Mouse (Mus musculus): ENCODE results near the gene Myo1d. TPM values are rescaled to one million over a fixed set of nuclear protein-coding genes. Genes with fewer than 3 reads are reported as not detected.

The Myo1d gene
- total RNA-seq, 4 experiments from 2014 or later, result 8.2 to 11.1 (median 10.2) TPM

DNA sequence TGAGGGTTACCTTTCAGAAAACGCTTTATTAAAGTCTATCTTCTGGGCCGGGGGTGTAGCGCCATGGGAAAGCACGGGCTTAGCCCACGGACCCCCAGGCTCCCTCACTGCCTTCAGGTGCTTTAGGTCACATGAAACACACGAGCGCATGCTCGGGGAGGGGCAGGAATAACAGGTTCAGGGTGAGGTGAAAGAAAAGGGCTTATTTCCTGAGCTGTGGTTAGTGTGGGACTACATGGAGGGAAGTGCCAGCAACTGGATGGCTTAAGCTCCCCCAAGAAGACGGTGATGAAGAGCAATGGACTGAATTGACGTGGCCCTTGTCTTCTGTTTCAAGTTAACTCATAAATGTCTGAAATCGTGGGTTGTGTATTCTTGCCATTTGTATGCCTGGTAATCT lies 226.8 kb downstream of the Myo1d start:
- no peak for DNase-seq (ENCODE audit: low spot score in 2 of 2)

DNA sequence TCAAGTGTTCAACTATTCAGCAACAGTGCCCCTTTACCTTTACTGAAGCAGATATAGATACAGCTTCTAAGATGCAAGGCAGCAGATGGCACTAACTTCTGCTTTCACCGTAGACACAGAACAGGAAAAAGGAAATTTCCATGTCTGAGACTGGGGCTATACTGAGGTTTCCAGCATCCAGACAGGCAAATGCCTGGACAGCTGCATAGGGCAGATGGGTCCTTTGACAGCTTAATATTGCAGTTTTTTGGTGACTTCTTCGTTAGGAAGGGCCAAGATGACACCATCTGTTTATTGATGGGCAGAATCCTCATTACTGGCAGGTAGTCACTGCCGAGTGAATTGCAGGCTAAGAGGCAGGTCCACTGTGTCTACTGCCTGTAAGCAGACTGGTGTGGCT lies 228.2 kb downstream of the Myo1d start:
- peak in 1 of 2 experiments; percentile 58 for DNase-seq (ENCODE audit: low spot score in 2 of 2)

DNA sequence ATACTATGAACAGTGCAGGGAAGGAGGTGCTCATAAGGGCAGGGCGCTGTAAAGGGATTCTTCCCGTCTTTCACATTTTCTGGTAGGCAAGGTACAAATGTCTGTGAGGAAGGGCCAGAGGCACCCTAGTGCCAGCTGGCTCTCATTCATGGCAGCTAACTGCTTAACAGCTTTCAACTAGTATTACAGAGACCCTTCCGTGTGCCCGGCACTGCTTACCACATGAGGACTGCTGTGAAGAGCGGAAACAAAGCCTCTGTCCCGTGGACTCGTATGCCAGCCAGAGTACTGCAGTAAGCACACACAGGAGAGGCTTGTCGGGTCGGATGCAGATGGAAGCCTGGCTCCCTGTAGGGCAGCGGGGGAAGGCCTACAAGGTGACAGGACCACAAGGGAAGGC lies 229.6 kb downstream of the Myo1d start:
- DNase-seq (ENCODE audit: low spot score in 2 of 2), result no peak

DNA sequence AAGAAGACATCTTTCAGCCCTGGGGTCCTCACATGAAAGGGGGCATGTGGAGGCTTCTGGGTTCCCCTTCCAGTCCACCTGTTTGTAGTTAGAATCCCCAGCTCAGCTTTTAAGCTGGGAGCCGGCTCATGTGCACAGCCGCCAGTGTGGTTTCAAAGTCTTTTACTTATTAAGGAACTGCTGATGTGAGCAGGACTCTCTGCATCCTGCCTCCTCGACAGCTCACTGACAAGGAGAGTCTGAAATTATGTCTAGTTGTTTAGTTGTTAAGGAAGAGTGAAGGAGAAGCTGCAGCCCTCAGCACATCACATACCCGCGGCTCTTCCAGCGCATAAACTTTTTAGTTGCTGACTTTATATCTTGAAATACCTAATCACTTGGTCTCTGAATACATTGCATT lies 230.0 kb downstream of the Myo1d start:
- no peak for DNase-seq (ENCODE audit: low spot score in 2 of 2)

DNA sequence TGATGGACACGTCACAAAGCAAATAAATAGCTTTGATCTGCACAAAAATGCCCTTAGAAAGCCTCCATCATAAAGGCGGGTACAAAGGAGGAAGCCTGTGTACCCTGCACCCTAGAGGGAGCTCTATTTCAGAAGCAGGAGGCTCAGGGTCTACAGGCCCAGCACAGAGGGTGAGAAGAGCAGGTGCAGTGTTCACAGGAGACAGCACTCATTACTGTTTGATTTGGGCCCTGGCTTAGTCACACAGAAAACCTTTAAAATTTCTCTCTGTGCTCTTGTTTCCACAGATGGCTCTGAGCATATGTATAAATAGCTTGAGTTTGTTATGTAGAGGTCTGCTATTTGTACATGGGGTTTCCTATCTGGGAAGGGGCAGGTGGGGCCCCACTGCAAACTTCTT lies 233.6 kb downstream of the Myo1d start:
- DNase-seq (ENCODE audit: low spot score in 2 of 2), result no peak

DNA sequence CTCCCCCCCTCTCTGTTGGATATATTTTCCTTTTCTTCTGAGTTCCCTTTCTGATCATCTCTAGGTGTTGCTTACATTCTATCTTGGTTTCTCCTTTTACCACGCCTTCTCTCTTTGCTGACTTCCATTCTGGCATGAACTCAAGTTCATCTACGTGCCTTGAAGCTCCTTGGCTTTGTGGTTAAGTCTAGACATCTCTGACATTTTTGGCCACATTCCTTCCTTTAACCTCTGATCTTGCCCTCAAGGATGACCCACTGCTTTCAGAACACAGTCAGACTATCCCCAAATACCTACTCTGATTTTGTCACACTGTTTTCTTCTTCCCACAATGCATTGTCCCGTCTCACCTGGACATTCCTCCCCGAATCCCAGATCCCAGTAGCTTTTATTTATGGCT lies 240.8 kb downstream of the Myo1d start:
- DNase-seq (ENCODE audit: low spot score in 2 of 2), result no peak

DNA sequence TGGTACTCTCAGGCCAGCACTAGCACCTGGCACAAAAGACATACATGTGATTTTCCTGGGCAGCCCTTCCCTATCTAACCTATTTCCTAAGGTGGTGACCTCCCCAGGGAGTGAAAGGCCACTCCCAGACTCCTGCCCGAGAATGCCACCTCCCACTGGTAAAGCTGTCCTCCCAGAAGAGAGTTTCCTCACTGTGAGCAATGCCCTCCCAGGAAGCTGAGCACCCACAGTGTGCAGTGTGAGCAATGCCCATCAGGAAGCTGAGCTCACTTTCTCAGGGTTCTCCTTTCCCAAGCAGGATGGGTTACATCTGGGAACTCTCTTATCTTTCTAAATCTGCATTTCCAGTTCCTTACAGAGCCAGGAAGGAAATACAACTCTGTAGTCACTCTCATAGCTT lies 246.9 kb downstream of the Myo1d start:
- DNase-seq (ENCODE audit: low spot score in 2 of 2), result no peak

DNA sequence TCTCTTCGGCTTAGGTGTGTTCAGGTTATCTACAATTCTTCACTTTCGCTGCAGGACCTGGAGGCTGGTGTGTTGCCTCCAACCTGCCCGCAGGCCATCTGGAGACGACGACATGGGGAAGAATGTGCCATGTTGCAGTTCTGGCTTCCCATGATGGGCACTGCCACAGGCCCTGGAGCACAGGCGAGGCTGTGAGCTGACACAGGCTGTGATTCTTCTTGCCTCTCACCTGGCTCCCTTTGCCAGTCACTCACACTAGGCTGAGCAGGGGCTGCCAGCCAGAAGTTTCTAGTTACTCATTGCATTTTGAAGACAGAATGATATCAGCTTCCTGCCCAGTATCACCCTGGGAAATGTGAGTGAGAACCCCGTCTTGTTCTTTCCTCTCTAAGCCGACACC lies 250.7 kb downstream of the Myo1d start:
- no peak for DNase-seq (ENCODE audit: low spot score in 2 of 2)

DNA sequence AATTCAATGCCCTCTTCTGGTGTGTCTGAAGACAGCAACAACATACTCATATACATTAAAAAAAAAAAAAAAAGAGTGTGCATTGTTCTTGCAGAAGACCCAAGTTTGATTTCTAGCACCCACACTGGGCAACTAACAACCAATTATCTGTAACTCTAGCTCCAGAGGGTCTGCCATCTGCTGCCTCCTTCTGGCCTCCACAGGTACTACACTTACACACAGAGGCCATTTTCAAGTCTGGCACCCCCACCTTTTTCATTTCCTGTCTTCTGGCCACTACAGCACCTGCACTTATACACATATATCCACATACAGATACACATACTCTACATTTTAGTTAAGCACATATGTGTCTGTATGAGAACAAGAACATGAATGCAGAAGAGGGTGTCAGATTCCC lies 252.1 kb downstream of the Myo1d start:
- DNase-seq (ENCODE audit: low spot score in 2 of 2), result no peak

DNA sequence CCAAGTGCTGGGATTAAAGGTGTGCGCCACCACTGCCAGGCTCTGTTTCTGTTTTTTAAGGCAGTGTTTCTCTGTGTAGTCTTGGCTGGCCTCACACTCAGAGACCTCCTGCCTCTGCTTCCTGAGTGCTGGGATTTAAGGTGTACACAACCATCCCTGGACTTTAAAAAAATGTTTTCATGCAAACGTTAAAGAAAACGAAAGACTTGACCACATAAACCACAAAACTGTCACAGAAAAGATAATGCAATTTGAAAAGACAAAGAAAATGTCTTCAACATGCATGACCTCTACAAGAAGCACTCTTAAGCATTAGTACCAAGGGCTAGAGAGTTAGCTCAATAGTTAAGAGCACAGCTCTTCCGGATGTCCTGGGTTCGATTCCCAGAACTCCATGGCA lies 255.6 kb downstream of the Myo1d start:
- no peak for DNase-seq (ENCODE audit: low spot score in 2 of 2)

DNA sequence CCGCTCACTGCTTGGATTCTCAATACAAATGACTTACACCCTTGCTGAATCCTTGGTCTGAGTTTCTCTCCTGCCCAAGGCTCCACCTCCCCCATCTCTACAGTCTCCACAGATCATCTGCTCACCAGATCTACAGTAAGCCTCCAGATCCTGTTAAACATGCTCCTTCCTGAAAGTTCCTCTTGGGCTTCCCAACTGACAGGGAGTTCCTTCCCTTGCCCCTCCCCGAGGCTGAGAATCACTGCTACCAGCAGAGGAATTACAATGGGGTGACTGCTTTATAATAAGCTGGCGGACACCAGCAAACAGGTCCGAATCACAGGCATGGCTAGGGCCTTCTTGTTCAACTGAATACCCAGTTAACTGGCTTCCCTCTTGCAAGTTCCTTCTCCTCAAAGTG lies 256.4 kb downstream of the Myo1d start:
- DNase-seq (ENCODE audit: low spot score in 2 of 2), result no peak

DNA sequence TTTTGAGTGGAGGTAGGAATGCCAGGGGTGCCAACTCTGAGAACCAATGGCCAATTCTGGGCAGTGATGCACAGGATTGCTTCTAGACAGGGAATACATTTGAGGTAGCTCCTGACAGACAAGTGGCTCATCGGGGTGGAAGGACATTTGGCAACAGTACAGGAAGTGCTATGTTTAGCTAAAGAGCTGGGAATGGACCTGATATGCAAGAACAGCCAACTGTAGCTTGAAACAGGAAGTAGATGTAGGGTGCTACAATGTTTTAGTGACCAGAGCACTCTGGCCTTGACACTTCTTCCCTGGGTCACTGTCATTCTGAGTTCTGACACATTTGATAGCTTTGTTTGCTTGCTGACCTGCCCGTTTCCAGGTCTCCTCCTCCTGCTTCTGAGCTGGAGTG lies 257.0 kb downstream of the Myo1d start:
- no peak for DNase-seq (ENCODE audit: low spot score in 2 of 2)

DNA sequence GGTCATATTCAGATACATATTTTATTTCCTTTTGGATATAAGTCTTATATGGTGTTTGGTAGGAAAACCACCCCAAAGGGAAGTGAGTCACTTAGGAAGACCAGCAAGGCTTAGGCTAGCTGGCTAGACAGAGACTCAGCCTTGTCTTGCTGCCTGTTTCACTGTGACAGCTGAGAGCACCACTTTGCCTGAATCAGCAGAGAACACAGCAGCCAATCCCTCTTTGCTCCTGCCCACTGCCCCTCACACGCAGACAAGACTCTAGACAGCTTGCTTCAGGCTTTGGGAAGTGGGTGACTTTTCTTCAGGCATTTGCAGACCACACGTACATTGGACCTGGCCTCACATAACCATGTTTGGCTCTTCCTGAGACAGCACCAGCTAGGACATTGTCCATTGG lies 258.7 kb downstream of the Myo1d start:
- DNase-seq (ENCODE audit: low spot score in 2 of 2), result no peak

DNA sequence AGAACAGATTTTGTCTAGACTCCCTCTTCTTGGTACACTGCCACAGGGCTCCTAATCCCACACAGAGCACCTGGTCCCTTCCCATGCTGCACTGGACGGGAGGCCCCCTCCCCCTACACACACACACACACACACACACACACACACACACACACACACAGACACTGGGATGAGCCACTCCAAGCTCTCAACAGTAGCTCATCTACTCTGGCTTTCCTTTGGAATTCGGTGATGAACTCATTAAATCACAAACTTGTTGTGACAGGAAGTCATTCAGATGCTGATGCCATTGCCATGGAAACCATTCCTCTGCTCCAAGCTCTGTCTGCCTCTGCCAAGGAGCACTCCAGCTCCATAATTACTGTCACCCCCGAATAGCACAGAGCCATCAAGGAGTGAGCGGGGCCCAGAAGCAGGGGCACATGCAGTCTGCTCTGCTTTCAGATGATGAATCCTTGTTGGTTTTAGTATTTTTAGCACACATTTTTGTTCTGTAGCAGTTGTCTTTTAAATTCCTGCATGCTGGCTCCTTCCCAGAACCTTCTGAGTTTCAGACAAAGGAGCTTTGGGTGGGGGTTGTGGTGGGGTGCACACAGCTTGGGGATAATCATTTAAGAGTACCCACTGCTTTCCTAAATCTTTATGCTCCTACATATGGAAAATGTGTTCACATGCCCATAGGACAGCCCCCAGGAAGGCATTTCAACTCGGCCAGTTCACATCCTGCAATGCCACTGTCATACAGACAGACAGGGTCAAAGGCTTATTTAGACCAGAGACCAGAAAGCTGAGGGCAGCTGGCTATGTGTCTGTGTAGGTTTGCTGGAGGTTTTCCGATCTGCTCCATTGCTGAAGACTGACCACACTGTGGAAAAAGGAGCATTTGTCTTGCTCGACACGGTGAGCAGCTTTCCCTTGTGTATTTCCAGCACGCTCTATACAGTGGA lies 261.1 kb downstream of the Myo1d start:
- peak; percentile 70 to 83 for DNase-seq (ENCODE audit: low spot score in 2 of 2)

DNA sequence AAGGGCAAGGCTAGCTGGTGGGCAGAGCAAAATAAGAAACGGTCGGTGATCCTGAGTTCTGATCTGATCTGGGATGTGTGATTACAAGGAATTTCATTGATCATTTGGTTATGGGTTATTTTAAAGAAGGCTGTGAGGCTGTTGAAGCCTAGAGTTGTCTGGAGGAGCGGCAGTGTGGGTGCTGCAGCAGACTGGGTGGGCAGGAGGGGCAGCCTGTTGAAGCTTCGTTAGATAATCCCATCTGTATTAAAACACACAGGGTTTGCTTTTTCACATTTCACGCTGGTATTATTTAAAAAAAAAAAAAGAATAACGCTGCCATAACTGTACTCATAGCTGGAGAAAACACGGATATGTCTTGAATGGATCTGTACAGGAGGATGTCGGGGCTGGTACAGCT lies 263.9 kb downstream of the Myo1d start:
- no peak for DNase-seq (ENCODE audit: low spot score in 2 of 2)

DNA sequence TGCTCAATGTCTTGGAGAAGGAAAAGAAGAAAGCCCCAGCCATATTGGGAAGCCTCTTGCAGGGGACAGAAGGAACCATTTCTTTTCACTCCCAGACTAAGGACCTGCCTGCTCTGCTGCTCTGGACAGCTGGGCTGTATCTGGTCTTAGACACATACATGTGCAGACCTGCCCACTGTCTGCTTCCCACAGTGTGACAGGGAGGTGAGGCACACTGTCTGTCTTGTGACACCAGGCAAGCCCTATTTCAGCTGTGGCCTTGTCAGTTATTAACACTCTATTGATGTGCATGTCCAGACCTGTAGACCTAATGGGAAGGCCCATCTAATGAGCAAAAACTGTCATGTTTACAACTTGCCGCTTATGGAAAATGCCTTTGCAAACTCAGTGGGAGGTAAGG lies 264.5 kb downstream of the Myo1d start:
- no peak for DNase-seq (ENCODE audit: low spot score in 2 of 2)

DNA sequence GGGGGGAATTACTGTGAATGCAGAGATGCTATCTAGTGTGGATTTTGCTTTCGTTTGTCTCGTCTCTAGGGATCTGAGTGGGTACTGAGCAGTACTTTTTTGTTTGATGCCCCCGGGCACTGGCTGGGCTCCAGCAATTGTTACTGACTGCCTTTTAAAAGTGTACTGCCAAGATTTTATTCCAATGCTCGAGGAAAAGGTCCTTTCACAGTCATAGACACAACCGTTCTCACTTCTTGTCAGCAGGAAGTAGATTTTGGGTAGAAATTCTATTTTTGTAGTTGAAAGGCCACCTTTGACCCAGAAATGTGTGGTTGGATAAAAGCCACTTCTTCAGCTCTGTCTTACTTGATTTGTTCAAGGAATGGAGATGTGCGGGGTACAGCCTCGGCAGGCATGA lies 266.0 kb downstream of the Myo1d start:
- DNase-seq (ENCODE audit: low spot score in 2 of 2), result no peak

DNA sequence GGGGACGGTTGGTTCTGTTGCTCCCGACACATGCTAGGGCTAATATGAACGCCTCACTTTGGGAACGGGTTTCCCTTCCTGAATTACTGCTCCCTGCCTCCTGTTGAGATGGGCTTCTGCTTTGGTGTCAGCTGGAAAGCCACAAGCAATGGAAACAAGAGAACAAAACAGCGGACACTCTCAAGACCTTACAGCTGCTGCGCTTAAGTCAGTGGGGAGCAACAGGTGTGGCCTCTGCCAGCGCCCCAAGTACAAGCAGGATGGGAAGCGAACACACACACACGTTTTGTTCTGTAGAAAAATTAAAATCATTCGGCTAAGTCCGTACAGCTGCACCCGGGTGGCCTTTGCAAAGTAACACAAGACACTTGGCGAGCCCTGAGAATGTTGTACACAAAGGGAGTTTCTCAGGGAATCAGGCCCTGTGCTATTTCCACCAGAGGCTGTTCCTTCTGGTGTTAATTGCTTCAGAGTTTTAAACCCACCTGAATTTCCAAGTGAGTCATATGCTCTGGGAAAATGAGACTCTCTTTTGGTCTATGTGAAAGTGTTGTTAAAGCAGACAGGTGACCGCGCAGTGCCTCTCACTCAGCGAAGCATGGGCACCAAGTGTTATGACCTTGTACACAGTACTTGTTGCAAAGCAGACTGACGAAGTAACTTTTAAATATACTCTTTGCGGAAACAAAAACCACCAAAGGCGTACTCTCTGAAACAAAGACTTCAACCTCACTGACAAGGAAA lies 267.3 kb downstream of the Myo1d start:
- DNase-seq (ENCODE audit: low spot score in 2 of 2), result no peak

DNA sequence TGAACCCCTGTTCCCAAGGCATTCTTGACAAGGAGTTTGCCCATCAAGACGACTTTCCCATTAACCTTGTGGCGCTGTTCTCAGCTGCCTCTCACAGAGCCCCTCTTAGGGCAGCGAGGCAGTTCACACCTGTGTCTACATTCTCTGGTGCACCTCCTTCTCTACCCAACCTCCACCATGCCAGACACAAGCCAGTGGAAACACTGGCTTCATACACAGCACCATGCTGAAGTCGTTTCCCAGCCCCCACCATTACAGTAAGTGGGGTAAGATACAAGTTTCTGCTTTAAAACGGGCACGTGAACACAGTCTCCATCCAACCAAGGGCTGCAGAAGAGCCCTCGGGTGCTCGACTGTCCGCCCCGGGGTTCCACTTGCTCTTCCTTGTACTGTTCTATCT lies 269.7 kb downstream of the Myo1d start:
- DNase-seq (ENCODE audit: low spot score in 2 of 2), result no peak

DNA sequence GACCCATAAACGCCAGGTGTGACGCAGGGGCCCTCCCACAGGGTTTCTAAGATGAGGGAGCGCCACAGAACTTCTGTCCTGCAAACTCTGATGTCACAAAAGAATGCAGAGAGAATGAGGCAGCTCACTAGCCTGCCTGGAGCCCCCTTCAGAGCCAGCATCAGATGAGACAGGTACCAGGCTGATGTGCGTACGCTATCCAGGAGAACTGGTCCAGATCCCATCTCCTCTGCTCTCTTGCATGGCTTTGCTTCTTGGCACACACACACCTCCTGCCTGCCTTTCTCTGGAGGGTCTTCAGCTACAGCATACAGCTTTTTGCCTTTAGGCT lies 270.7 kb downstream of the Myo1d start:
- DNase-seq (ENCODE audit: low spot score in 2 of 2), result no peak

DNA sequence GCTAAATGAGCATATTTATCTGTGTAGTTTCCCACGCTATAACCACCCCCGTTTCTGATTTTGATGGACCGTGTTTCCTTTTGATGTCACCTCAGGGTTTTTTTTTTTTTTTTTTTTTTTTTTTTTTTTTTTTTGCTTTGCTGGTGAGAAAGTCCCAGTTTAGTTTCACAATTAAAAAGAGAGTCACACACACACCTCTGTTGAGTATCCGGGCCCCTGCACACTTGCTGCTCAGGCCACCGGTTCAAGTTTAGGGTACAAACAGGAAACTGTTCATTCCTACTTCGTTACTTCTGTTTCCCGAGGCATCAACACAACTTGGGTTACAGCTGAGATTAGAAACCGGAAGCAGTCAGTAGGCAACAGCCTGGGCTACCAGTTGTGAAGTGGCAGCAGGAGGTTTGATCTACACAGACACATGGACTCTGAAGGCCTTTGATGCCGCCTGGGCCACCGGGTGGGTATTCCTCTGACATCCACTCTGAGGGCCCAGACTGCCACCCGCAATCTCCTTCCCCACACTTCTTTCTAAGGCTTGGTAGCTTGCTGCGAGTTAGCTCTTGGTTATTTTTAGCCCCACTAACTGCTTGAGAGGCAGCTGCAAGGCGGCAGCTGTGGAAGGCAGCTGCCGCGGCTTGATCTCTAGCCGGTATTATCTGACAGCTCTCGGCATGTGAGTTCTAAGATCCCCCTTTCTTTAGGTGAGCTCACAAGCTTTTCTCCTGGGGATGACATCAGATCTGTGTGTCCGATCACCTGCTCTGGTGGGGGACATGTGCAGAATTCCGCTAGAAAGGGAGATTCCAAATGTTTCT lies 271.3 kb downstream of the Myo1d start:
- no peak for DNase-seq (ENCODE audit: low spot score in 2 of 2)

DNA sequence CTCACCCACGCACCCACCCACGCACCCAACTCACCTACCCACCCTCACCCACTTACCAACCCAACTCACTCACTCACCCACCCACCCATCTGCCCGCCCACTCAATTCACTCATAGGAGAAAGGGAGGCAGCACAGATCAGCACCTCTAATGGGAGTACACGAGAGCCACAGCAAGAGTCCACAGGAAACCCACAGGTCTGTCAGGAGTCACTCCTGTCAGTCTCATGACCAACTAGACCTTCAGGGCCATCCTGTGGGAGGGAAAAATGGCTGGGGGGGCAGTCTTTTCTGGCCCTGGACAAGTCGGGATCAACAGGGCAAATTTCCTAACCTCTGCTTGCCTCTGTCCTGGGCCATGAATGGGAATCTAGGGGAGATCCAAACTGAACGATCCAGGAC lies 272.0 kb downstream of the Myo1d start:
- no peak for DNase-seq (ENCODE audit: low spot score in 2 of 2)
